Mouse (Mus musculus) MEL (cell line): Measurements from ENCODE around the gene Lrig3. TPM values are rescaled to one million over a fixed set of nuclear protein-coding genes. Genes with fewer than 3 reads are reported as not detected.

ENCODE experiments used
- DNase-seq: peaks from one replicate; pipeline ENCODE4 v3.0.0; 2011; ENCODE audit warnings: low read depth, low spot score
- H3K27ac ChIP-seq: 2 replicates; pipeline ENCODE4 v1.5.1; 2012; ENCODE audit warnings: low read depth, mild to moderate bottlenecking, control low read depth, low read length, moderate library complexity; ENCODE audit not compliant: control insufficient read depth
- H3K27me3 ChIP-seq, 2 experiments: fragments of 150-350 bp in 1 of 2; sonication (generic) in 1 of 2; 2 replicates each; pipeline ENCODE4 v1.6.1; 2012; ENCODE audit warnings: low read length in 2 of 2, mild to moderate bottlenecking in 2 of 2, improper control_type of control experiment in 1 of 2, moderate library complexity in 1 of 2; ENCODE audit not compliant: insufficient read depth in 2 of 2, control insufficient read depth in 1 of 2
- H3K36me3 ChIP-seq, 2 experiments: 2 replicates each; pipeline ENCODE4 v1.6.1; 2012 to 2014; ENCODE audit warnings: low read length in 2 of 2, improper control_type of control experiment in 1 of 2, inconsistent platforms in 1 of 2, mild to moderate bottlenecking in 1 of 2; ENCODE audit not compliant: insufficient read depth in 2 of 2, control insufficient read depth in 1 of 2
- H3K4me1 ChIP-seq, 2 experiments: fragments of 150-350 bp in 1 of 2; sonication (generic) in 1 of 2; 2 replicates each; pipeline ENCODE4 v1.6.1; 2012; ENCODE audit warnings: low read length in 2 of 2, improper control_type of control experiment in 1 of 2, mild to moderate bottlenecking in 1 of 2; ENCODE audit not compliant: insufficient read depth in 2 of 2, control insufficient read depth in 1 of 2
- H3K4me3 ChIP-seq, 2 experiments: fragments of 150-350 bp in 1 of 2; sonication (generic) in 1 of 2; 2 replicates each; pipeline ENCODE4 v1.5.1; 2012; ENCODE audit warnings: low read depth in 2 of 2, low read length in 2 of 2, mild to moderate bottlenecking in 2 of 2, moderate library complexity in 2 of 2, control low read depth in 1 of 2, improper control_type of control experiment in 1 of 2; ENCODE audit not compliant: control insufficient read depth in 1 of 2, insufficient read depth in 1 of 2
- H3K79me2 ChIP-seq: 2 replicates; pipeline ENCODE4 v1.6.1; 2012; ENCODE audit warnings: mild to moderate bottlenecking, low read length, moderate library complexity; ENCODE audit not compliant: control insufficient read depth, poor library complexity, insufficient read depth
- H3K9ac ChIP-seq: 2 replicates; pipeline ENCODE4 v1.6.1; 2012; ENCODE audit warnings: low read depth, mild to moderate bottlenecking, control low read depth, low read length, moderate library complexity; ENCODE audit not compliant: control insufficient read depth, poor library complexity, severe bottlenecking
- H3K9me3 ChIP-seq: fragments of 150-350 bp; sonication (generic); replicated peaks from 2 replicates; pipeline ENCODE4 v1.6.1; 2012; ENCODE audit warnings: mild to moderate bottlenecking, low read length, improper control_type of control experiment, moderate library complexity; ENCODE audit not compliant: insufficient read depth
- BHLHE40 ChIP-seq: IDR thresholded peaks from 2 replicates; pipeline ENCODE4 v1.6.1; 2012; ENCODE audit warnings: low read depth, mild to moderate bottlenecking, inconsistent platforms, low read length, improper control_type of control experiment, borderline replicate concordance
- CTCF ChIP-seq, 3 experiments: IDR thresholded peaks in 2 of 3; conservative IDR thresholded peaks in 1 of 3; 2 replicates each; pipeline ENCODE4 v1.5.1; 2011 to 2012; ENCODE audit warnings: low read length in 3 of 3, low read depth in 2 of 3, mild to moderate bottlenecking in 2 of 3, improper control_type of control experiment in 1 of 3, inconsistent platforms in 1 of 3, mixed read lengths in 1 of 3, moderate library complexity in 1 of 3; ENCODE audit not compliant: control insufficient read depth in 1 of 3, insufficient read depth in 1 of 3, poor library complexity in 1 of 3, severe bottlenecking in 1 of 3
- E2F4 ChIP-seq: IDR thresholded peaks from 2 replicates; pipeline ENCODE4 v1.6.1; 2011; ENCODE audit warnings: low read depth, low read length, improper control_type of control experiment, borderline replicate concordance
- ELF1 ChIP-seq: IDR thresholded peaks from 2 replicates; pipeline ENCODE4 v1.6.1; 2014; ENCODE audit warnings: low read depth, mild to moderate bottlenecking, inconsistent platforms, low read length, improper control_type of control experiment, moderate library complexity
- EP300 ChIP-seq, 2 experiments: IDR thresholded peaks; 2 replicates each; pipeline ENCODE4 v1.6.1; 2011; ENCODE audit warnings: improper control_type of control experiment in 2 of 2, low read length in 2 of 2, low read depth in 1 of 2, mild to moderate bottlenecking in 1 of 2
- GABPA ChIP-seq: IDR thresholded peaks from 2 replicates; pipeline ENCODE4 v1.6.1; 2012; ENCODE audit warnings: low read depth, mild to moderate bottlenecking, inconsistent platforms, low read length, improper control_type of control experiment, moderate library complexity
- KAT2A ChIP-seq: conservative IDR thresholded peaks from 2 replicates; pipeline ENCODE4 v1.6.1; 2012; ENCODE audit warnings: low read depth, low read length, improper control_type of control experiment, inconsistent platforms
- MAFK ChIP-seq: IDR thresholded peaks from 2 replicates; pipeline ENCODE4 v1.6.1; 2011; ENCODE audit warnings: low read depth, mild to moderate bottlenecking, low read length, improper control_type of control experiment, borderline replicate concordance
- MAX ChIP-seq: IDR thresholded peaks from 2 replicates; pipeline ENCODE4 v1.6.1; 2011; ENCODE audit warnings: low read length, improper control_type of control experiment
- MYC ChIP-seq: IDR thresholded peaks from 2 replicates; pipeline ENCODE4 v1.6.1; 2011; ENCODE audit warnings: low read depth, mild to moderate bottlenecking, low read length, improper control_type of control experiment, moderate library complexity
- POLR2AphosphoS2 ChIP-seq: IDR thresholded peaks from 2 replicates; pipeline ENCODE4 v1.6.1; 2011; ENCODE audit warnings: low read length, improper control_type of control experiment
- POLR2AphosphoS5 ChIP-seq: IDR thresholded peaks from 2 replicates; pipeline ENCODE4 v1.6.1; 2012; ENCODE audit warnings: low read depth, borderline replicate concordance, mild to moderate bottlenecking, inconsistent platforms, low read length, moderate library complexity, mixed read lengths
- RAD21 ChIP-seq: IDR thresholded peaks from 2 replicates; pipeline ENCODE4 v1.6.1; 2011; ENCODE audit warnings: mild to moderate bottlenecking, low read depth, low read length, improper control_type of control experiment
- RCOR1 ChIP-seq: IDR thresholded peaks from 2 replicates; pipeline ENCODE4 v1.6.1; 2012; ENCODE audit warnings: low read depth, mild to moderate bottlenecking, inconsistent platforms, low read length, improper control_type of control experiment
- SIN3A ChIP-seq: IDR thresholded peaks from 2 replicates; pipeline ENCODE4 v1.6.1; 2012; ENCODE audit warnings: low read length, improper control_type of control experiment, inconsistent platforms
- SMC3 ChIP-seq: IDR thresholded peaks from 2 replicates; pipeline ENCODE4 v1.6.1; 2011; ENCODE audit warnings: low read depth, low read length, improper control_type of control experiment
- TBP ChIP-seq: IDR thresholded peaks from 2 replicates; pipeline ENCODE4 v1.8.0; 2011; ENCODE audit warnings: low read depth, low read length, improper control_type of control experiment
- UBTF ChIP-seq: IDR thresholded peaks from 2 replicates; pipeline ENCODE4 v1.6.1; 2012; ENCODE audit warnings: low read depth, mild to moderate bottlenecking, inconsistent platforms, low read length, improper control_type of control experiment, moderate library complexity, borderline replicate concordance; ENCODE audit not compliant: insufficient read depth
- ZC3H11A ChIP-seq: IDR thresholded peaks from 2 replicates; pipeline ENCODE4 v1.6.1; 2012; ENCODE audit warnings: low read depth, mild to moderate bottlenecking, inconsistent platforms, low read length, improper control_type of control experiment
- ZMIZ1 ChIP-seq: IDR thresholded peaks from 2 replicates; pipeline ENCODE4 v1.6.1; 2012; ENCODE audit warnings: low read depth, mild to moderate bottlenecking, inconsistent platforms, low read length, improper control_type of control experiment, moderate library complexity
- ZNF384 ChIP-seq: IDR thresholded peaks from 2 replicates; pipeline ENCODE4 v1.6.1; 2012; ENCODE audit warnings: low read depth, mild to moderate bottlenecking, inconsistent platforms, low read length, improper control_type of control experiment
- polyA plus RNA-seq, 2 experiments: library from polyadenylated mRNA; stranded (reverse) in 1 of 2; unstranded in 1 of 2; fragments of >175 nt in 1 of 2; fragments of >200 nt in 1 of 2; gene quantifications; 2 replicates each; pipeline versions ENCODE4 v1.2.1 to v1.2.4; 2012; ENCODE audit warnings: low replicate concordance in 2 of 2, low read depth in 1 of 2; ENCODE audit not compliant: insufficient read length in 2 of 2, insufficient read depth in 1 of 2, missing spikeins in 1 of 2
- total RNA-seq: library from RNA; depleted of rRNA; stranded (reverse); fragments of 300-350 nt; gene quantifications from 2 replicates; pipeline ENCODE4 v1.2.3, GENCODE M21; 2012; rRNA removed

The Lrig3 gene
- total RNA-seq (not detected in 2 replicates), polyA plus RNA-seq (not detected)

- Histone ChIP-seq H3K4me1 (no peaks in the 10 kb centered on the region), H3K79me2 (no peaks in the 10 kb centered on the region), H3K27ac (no peak within 1 kb of the TSS), H3K4me3 (no peak within 1 kb of the TSS), H3K9ac (no peak within 1 kb of the TSS), H3K36me3 (no peaks in the 10 kb centered on the region), H3K27me3 (no peaks in the 10 kb centered on the region), H3K9me3 (no peaks in the 10 kb centered on the region)
- DNase-seq = no peak
- TF ChIP-seq E2F4 (no peak), GABPA (no peak), CTCF (IDR thresholded peaks at IDR 0.05 in 2 of 3, conservative IDR thresholded peaks at IDR 0.05 in 1 of 3; ENCODE audit: control insufficient read depth in 1 of 3, insufficient read depth in 1 of 3, low read depth in 2 of 3, low read length in 3 of 3, poor library complexity in 1 of 3, severe bottlenecking in 1 of 3) (no peak), POLR2AphosphoS2 (no peak), ZMIZ1 (no peak), ZNF384 (no peak), KAT2A (no peak), SMC3 (no peak)
These were observed at the start of gene Lrig3 for GRCm38 (mm10) chr10:125965968-125966480. Gene Lrig3, plus strand, starts transcription at chr10:125966168.

GRCm38 (mm10) chr10:125916781-125917180 is 49.2 kb upstream of the Lrig3 start:
- Histone ChIP-seq H3K4me3 (no peak overlapping the region), H3K79me2 (no peaks in the 10 kb centered on the region), H3K27ac (no peak overlapping the region), H3K9ac (no peak overlapping the region), H3K27me3 (no peaks in the 10 kb centered on the region), H3K4me1 (no peaks in the 10 kb centered on the region), H3K9me3 (no peaks in the 10 kb centered on the region), H3K36me3 (no peaks in the 10 kb centered on the region)
- no peak for TF ChIP-seq BHLHE40
- DNase-seq = no peak

- Histone ChIP-seq H3K27ac (no peak overlapping the region), H3K9me3 (no peaks in the 10 kb centered on the region), H3K4me3 (no peak overlapping the region), H3K9ac (no peak overlapping the region), H3K79me2 (no peaks in the 10 kb centered on the region), H3K36me3 (no peaks in the 10 kb centered on the region), H3K4me1 (no peaks in the 10 kb centered on the region), H3K27me3 (no peaks in the 10 kb centered on the region)
- TF ChIP-seq MAFK (no peak), ELF1 (no peak), POLR2AphosphoS5 (no peak), GABPA (no peak), SIN3A (no peak), RAD21 (no peak), RCOR1 (no peak), EP300 (IDR thresholded peaks at IDR 0.05; ENCODE audit: low read depth in 1 of 2, low read length in 2 of 2) (no peak), ZC3H11A (no peak), TBP (no peak), UBTF (no peak), E2F4 (no peak), MAX (no peak), SMC3 (no peak), MYC (no peak)
- DNase-seq = no peak
These were observed 48.5 kb upstream of the Lrig3 start for GRCm38 (mm10) chr10:125917436-125917871.
